Mouse (Mus musculus) CH12.LX (cell line): ENCODE measurements around the gene Fam240a. TPM values are rescaled to one million over a fixed set of nuclear protein-coding genes. Genes with fewer than 3 reads are reported as not detected.

Experiments used
- polyA plus RNA-seq: library from polyadenylated mRNA; unstranded; fragments of >175 nt; gene quantifications from 2 replicates; pipeline ENCODE4 v1.2.1, GENCODE M21; 2012; ENCODE audit warnings: low read depth; ENCODE audit not compliant: insufficient read length
- total RNA-seq, 2 experiments: library from RNA; depleted of rRNA; stranded (reverse); fragments of 300-350 nt in 1 of 2; fragments of >200 nt in 1 of 2; gene quantifications; 2 replicates each; pipeline ENCODE4 v1.2.3; 2012 to 2014

The Fam240a gene
- total and polyA plus RNA-seq, 3 experiments, result not detected

Other genes with a start within 250 kb of the Fam240a start
- gene Myl3, start 175.0 kb downstream of the Fam240a start, total RNA-seq (2012; rRNA removed), result not detected in 2 replicates
- not detected in 2 replicates for gene Myl3, start 175.0 kb downstream of the Fam240a start, total RNA-seq (2014; rRNA removed)
- gene Myl3, start 175.0 kb downstream of the Fam240a start, polyA plus RNA-seq, result not detected in 2 replicates
- 0.34 and 0.76 TPM in 2 replicates for gene Pth1r, start 169.7 kb downstream of the Fam240a start, total RNA-seq (2012; rRNA removed)
- gene Pth1r, start 169.7 kb downstream of the Fam240a start, total RNA-seq (2014; rRNA removed), result not detected in 2 replicates
- 0.10 and 0.35 TPM in 2 replicates for gene Pth1r, start 169.7 kb downstream of the Fam240a start, polyA plus RNA-seq
- gene Prss42, start 118.7 kb downstream of the Fam240a start, total RNA-seq (2012; rRNA removed), result 0.29 and 0.34 TPM in 2 replicates
- 0.28 TPM in 1 of 2 replicates, not detected in the other for gene Prss42, start 118.7 kb downstream of the Fam240a start, total RNA-seq (2014; rRNA removed)
- gene Prss42, start 118.7 kb downstream of the Fam240a start, polyA plus RNA-seq, result 1.1 and 1.2 TPM in 2 replicates
- gene Prss44, start 102.9 kb downstream of the Fam240a start, total RNA-seq (2012; rRNA removed), result not detected in 2 replicates
- not detected in 2 replicates for gene Prss44, start 102.9 kb downstream of the Fam240a start, total RNA-seq (2014; rRNA removed)
- 0.14 and 0.17 TPM in 2 replicates for gene Prss44, start 102.9 kb downstream of the Fam240a start, polyA plus RNA-seq
- gene Prss43, start 90.2 kb downstream of the Fam240a start, total RNA-seq (2012; rRNA removed), result not detected in 2 replicates
- not detected in 2 replicates for gene Prss43, start 90.2 kb downstream of the Fam240a start, total RNA-seq (2014; rRNA removed)
- gene Prss43, start 90.2 kb downstream of the Fam240a start, polyA plus RNA-seq, result not detected in 2 replicates
- not detected in 2 replicates for gene Prss45, start 82.3 kb downstream of the Fam240a start, total RNA-seq (2012; rRNA removed)
- not detected in 2 replicates for gene Prss45, start 82.3 kb downstream of the Fam240a start, total RNA-seq (2014; rRNA removed)
- gene Prss45, start 82.3 kb downstream of the Fam240a start, polyA plus RNA-seq, result not detected in 2 replicates
- gene Prss46, start 72.4 kb downstream of the Fam240a start, total RNA-seq (2012; rRNA removed), result not detected in 2 replicates
- gene Prss46, start 72.4 kb downstream of the Fam240a start, total RNA-seq (2014; rRNA removed), result not detected in 2 replicates
- gene Prss46, start 72.4 kb downstream of the Fam240a start, polyA plus RNA-seq, result not detected in 2 replicates
- not detected in 2 replicates for gene Prss50, start 58.9 kb downstream of the Fam240a start, total RNA-seq (2012; rRNA removed)
- gene Prss50, start 58.9 kb downstream of the Fam240a start, total RNA-seq (2014; rRNA removed), result not detected in 2 replicates
- not detected in 2 replicates for gene Prss50, start 58.9 kb downstream of the Fam240a start, polyA plus RNA-seq
- 1.2 and 2.5 TPM in 2 replicates for gene Als2cl, start 37.0 kb downstream of the Fam240a start, total RNA-seq (2012; rRNA removed)
- gene Als2cl, start 37.0 kb downstream of the Fam240a start, total RNA-seq (2014; rRNA removed), result 2.4 and 2.9 TPM in 2 replicates
- 3.4 and 3.5 TPM in 2 replicates for gene Als2cl, start 37.0 kb downstream of the Fam240a start, polyA plus RNA-seq
- not detected in 2 replicates for gene Tmie, start 36.7 kb downstream of the Fam240a start, total RNA-seq (2012; rRNA removed)
- gene Tmie, start 36.7 kb downstream of the Fam240a start, total RNA-seq (2014; rRNA removed), result not detected in 2 replicates
- not detected in 2 replicates for gene Tmie, start 36.7 kb downstream of the Fam240a start, polyA plus RNA-seq
- not detected in 2 replicates for gene Tdgf1, start 29.3 kb upstream of the Fam240a start, total RNA-seq (2012; rRNA removed)
- not detected in 2 replicates for gene Tdgf1, start 29.3 kb upstream of the Fam240a start, total RNA-seq (2014; rRNA removed)
- not detected in 2 replicates for gene Tdgf1, start 29.3 kb upstream of the Fam240a start, polyA plus RNA-seq
- gene Lrrc2, start 34.7 kb upstream of the Fam240a start, total RNA-seq (2012; rRNA removed), result 1.0 and 1.6 TPM in 2 replicates
- 3.6 and 3.8 TPM in 2 replicates for gene Lrrc2, start 34.7 kb upstream of the Fam240a start, total RNA-seq (2014; rRNA removed)
- 1.5 and 1.6 TPM in 2 replicates for gene Lrrc2, start 34.7 kb upstream of the Fam240a start, polyA plus RNA-seq
- gene Rtp3, start 73.7 kb upstream of the Fam240a start, total RNA-seq (2012; rRNA removed), result not detected in 2 replicates
- not detected in 2 replicates for gene Rtp3, start 73.7 kb upstream of the Fam240a start, total RNA-seq (2014; rRNA removed)
- gene Rtp3, start 73.7 kb upstream of the Fam240a start, polyA plus RNA-seq, result not detected in 2 replicates
- gene Ltf, start 102.4 kb upstream of the Fam240a start, total RNA-seq (2012; rRNA removed), result 0.04 TPM in 1 of 2 replicates, not detected in the other
- 0.08 and 0.31 TPM in 2 replicates for gene Ltf, start 102.4 kb upstream of the Fam240a start, total RNA-seq (2014; rRNA removed)
- 0.50 TPM in 1 of 2 replicates, not detected in the other for gene Ltf, start 102.4 kb upstream of the Fam240a start, polyA plus RNA-seq
- 5.2 and 13.0 TPM in 2 replicates for gene Ccrl2, start 140.7 kb upstream of the Fam240a start, total RNA-seq (2012; rRNA removed)
- 7.9 and 9.0 TPM in 2 replicates for gene Ccrl2, start 140.7 kb upstream of the Fam240a start, total RNA-seq (2014; rRNA removed)
- gene Ccrl2, start 140.7 kb upstream of the Fam240a start, polyA plus RNA-seq, result 4.0 and 5.3 TPM in 2 replicates
- gene Lrrfip2, start 200.7 kb upstream of the Fam240a start, total RNA-seq (2012; rRNA removed), result 22.4 and 25.2 TPM in 2 replicates
- gene Lrrfip2, start 200.7 kb upstream of the Fam240a start, total RNA-seq (2014; rRNA removed), result 16.6 and 22.9 TPM in 2 replicates
- 30.9 and 38.7 TPM in 2 replicates for gene Lrrfip2, start 200.7 kb upstream of the Fam240a start, polyA plus RNA-seq